Mouse (Mus musculus): ENCODE data around the gene Zfpm1. TPM values are rescaled to one million over a fixed set of nuclear protein-coding genes. Genes with fewer than 3 reads are reported as not detected.

The Zfpm1 gene
- polyA plus RNA-seq, 1 experiment, result 32.1 TPM

- peaks cover 2% of the 10 kb centered on the region; the same call in 1 of the 2 replicates for H3K4me1 ChIP-seq (ENCODE audit: control insufficient read depth, insufficient read depth, low read length)
- H3K27ac ChIP-seq (ENCODE audit: insufficient read depth, low read length), result no peak overlapping the region
- H3K4me3 ChIP-seq (ENCODE audit: insufficient read depth, low read length), result no peak overlapping the region
- TF ChIP-seq CTCF (IDR thresholded peaks at IDR 0.05; ENCODE audit: extremely low read depth, insufficient read depth, low read length), result no peak
- TF ChIP-seq POLR2A (IDR thresholded peaks at IDR 0.05; ENCODE audit: extremely low read depth, insufficient read depth, low read length), result no peak
Measured at GRCm38 (mm10) chr8:122291549-122291948, 9.6 kb downstream of the Zfpm1 start.

- Histone ChIP-seq H3K4me1 (ENCODE audit: control insufficient read depth, insufficient read depth, low read length) (peaks cover under 1% of the 10 kb centered on the region; the same call in 1 of the 2 replicates), H3K4me3 (ENCODE audit: insufficient read depth, low read length) (no peak overlapping the region), H3K27ac (ENCODE audit: insufficient read depth, low read length) (no peak overlapping the region)
- no peak for TF ChIP-seq POLR2A (IDR thresholded peaks at IDR 0.05; ENCODE audit: extremely low read depth, insufficient read depth, low read length)
Measured at GRCm38 (mm10) chr8:122293484-122293883, 11.5 kb downstream of the Zfpm1 start.

- H3K4me3 ChIP-seq (ENCODE audit: insufficient read depth, low read length), result no peak overlapping the region
- TF ChIP-seq POLR2A (IDR thresholded peaks at IDR 0.05; ENCODE audit: extremely low read depth, insufficient read depth, low read length) (no peak), CTCF (IDR thresholded peaks at IDR 0.05; ENCODE audit: extremely low read depth, insufficient read depth, low read length) (no peak)
- no peak overlapping the region for H3K27ac ChIP-seq (ENCODE audit: insufficient read depth, low read length)
- peaks cover 2% of the 10 kb centered on the region; the same call in 1 of the 2 replicates for H3K4me1 ChIP-seq (ENCODE audit: control insufficient read depth, insufficient read depth, low read length)
Measured at GRCm38 (mm10) chr8:122294273-122294683, 12.3 kb downstream of the Zfpm1 start.

DNA sequence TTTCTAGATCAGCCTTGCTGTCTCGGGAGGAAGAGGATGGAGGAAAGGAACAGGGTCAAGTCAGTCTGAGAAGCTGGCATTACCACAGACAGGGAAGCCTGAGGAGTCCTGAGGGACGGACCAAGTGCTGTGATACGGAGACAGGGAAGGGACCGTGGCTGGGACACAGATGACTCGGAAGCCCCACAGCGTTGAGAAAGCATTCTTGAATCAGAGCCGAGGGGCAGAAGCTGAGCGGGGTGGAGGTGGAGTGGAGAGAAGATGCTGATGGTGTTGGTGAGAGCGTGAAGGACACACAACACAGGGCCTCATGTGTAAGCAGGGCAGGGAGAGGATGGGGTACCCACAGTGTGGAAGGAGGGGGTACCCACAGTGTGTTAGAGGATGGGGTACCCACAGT lies 13.4 kb downstream of the Zfpm1 start:
- H3K4me3 ChIP-seq (ENCODE audit: insufficient read depth, low read length), result no peak overlapping the region
- H3K27ac ChIP-seq (ENCODE audit: insufficient read depth, low read length), result peak overlapping the region; percentile 71
- no peak for TF ChIP-seq POLR2A (IDR thresholded peaks at IDR 0.05; ENCODE audit: extremely low read depth, insufficient read depth, low read length)
- TF ChIP-seq CTCF (IDR thresholded peaks at IDR 0.05; ENCODE audit: extremely low read depth, insufficient read depth, low read length), result no peak
- H3K4me1 ChIP-seq (ENCODE audit: control insufficient read depth, insufficient read depth, low read length), result peaks cover 2% of the 10 kb centered on the region; the same call in 1 of the 2 replicates

DNA sequence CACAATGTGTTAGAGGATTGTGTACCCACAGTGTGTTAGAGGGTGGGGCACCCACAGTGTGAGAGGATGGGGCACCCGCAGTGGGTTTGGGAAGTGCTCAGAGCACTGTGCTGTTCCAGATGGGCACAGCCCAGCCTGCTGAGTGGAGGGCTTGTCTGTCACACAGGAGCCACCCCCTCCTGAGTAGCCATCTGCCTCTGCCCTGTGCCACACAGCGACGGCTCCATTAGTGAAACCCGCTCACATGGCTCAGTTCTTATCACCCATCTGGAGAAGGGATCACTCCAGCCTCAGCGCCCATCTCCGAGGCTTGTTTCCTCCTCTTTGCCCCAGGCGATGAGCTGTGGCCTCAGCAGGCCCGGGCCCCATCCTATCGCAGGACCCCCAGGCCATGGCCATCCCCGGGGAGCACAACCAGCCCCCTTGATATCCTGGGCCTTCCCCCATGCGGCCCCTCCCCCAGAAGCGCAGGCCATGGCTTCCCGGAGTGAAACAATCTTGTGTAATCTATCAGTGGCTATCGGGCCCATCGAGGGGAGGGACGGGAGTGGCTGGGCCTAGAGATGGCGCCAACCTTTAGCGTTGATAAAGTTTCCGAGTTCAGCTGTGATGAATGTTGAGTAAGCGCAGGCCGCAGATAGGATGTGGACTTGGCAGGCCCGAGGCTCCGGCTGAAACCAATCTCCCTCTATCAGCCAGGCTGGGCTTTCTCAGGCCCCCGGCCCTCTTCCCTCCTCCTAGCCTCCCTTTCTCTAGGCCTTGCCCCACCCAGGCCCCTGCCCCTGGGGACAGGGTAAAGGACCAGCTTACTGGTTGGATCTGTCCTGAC lies 14.4 kb downstream of the Zfpm1 start:
- Histone ChIP-seq H3K4me3 (ENCODE audit: insufficient read depth, low read length) (no peak overlapping the region), H3K27ac (ENCODE audit: insufficient read depth, low read length) (peak overlapping the region; percentile 71), H3K4me1 (ENCODE audit: control insufficient read depth, insufficient read depth, low read length) (peaks cover 2% of the 10 kb centered on the region; the same call in 1 of the 2 replicates)
- TF ChIP-seq POLR2A (IDR thresholded peaks at IDR 0.05; ENCODE audit: extremely low read depth, insufficient read depth, low read length) (0 out of 2 replicates have a peak, but pooled peaks have one; percentile 10), CTCF (IDR thresholded peaks at IDR 0.05; ENCODE audit: extremely low read depth, insufficient read depth, low read length) (no peak)

GRCm38 (mm10) chr8:122299581-122300254 lies 17.8 kb downstream of the Zfpm1 start:
- H3K4me3 ChIP-seq (ENCODE audit: insufficient read depth, low read length), result no peak overlapping the region
- H3K4me1 ChIP-seq (ENCODE audit: control insufficient read depth, insufficient read depth, low read length), result peaks cover 2% of the 10 kb centered on the region; the same call in 1 of the 2 replicates
- no peak for TF ChIP-seq POLR2A (IDR thresholded peaks at IDR 0.05; ENCODE audit: extremely low read depth, insufficient read depth, low read length)
- TF ChIP-seq CTCF (IDR thresholded peaks at IDR 0.05; ENCODE audit: extremely low read depth, insufficient read depth, low read length), result no peak
- H3K27ac ChIP-seq (ENCODE audit: insufficient read depth, low read length), result no peak overlapping the region

GRCm38 (mm10) chr8:122301081-122301480 lies 19.1 kb downstream of the Zfpm1 start:
- no peak for TF ChIP-seq POLR2A (IDR thresholded peaks at IDR 0.05; ENCODE audit: extremely low read depth, insufficient read depth, low read length)
- TF ChIP-seq CTCF (IDR thresholded peaks at IDR 0.05; ENCODE audit: extremely low read depth, insufficient read depth, low read length), result no peak
- peaks cover 2% of the 10 kb centered on the region; the same call in 1 of the 2 replicates for H3K4me1 ChIP-seq (ENCODE audit: control insufficient read depth, insufficient read depth, low read length)
- no peak overlapping the region for H3K4me3 ChIP-seq (ENCODE audit: insufficient read depth, low read length)
- no peak overlapping the region for H3K27ac ChIP-seq (ENCODE audit: insufficient read depth, low read length)

GRCm38 (mm10) chr8:122301866-122302265 lies 19.9 kb downstream of the Zfpm1 start:
- Histone ChIP-seq H3K27ac (ENCODE audit: insufficient read depth, low read length) (no peak overlapping the region), H3K4me3 (ENCODE audit: insufficient read depth, low read length) (no peak overlapping the region), H3K4me1 (ENCODE audit: control insufficient read depth, insufficient read depth, low read length) (peaks cover 2% of the 10 kb centered on the region; the same call in 1 of the 2 replicates)
- TF ChIP-seq POLR2A (IDR thresholded peaks at IDR 0.05; ENCODE audit: extremely low read depth, insufficient read depth, low read length) (no peak), CTCF (IDR thresholded peaks at IDR 0.05; ENCODE audit: extremely low read depth, insufficient read depth, low read length) (no peak)

GRCm38 (mm10) chr8:122303451-122303850 lies 21.5 kb downstream of the Zfpm1 start:
- no peak overlapping the region for H3K27ac ChIP-seq (ENCODE audit: insufficient read depth, low read length)
- TF ChIP-seq POLR2A (IDR thresholded peaks at IDR 0.05; ENCODE audit: extremely low read depth, insufficient read depth, low read length) (no peak), CTCF (IDR thresholded peaks at IDR 0.05; ENCODE audit: extremely low read depth, insufficient read depth, low read length) (no peak)
- peaks cover 2% of the 10 kb centered on the region; the same call in 1 of the 2 replicates for H3K4me1 ChIP-seq (ENCODE audit: control insufficient read depth, insufficient read depth, low read length)
- H3K4me3 ChIP-seq (ENCODE audit: insufficient read depth, low read length), result no peak overlapping the region

Data from cortical plate, adult 2 months (tissue).